Mouse (Mus musculus) telencephalon, adult 2 months (tissue): Measurements from ENCODE around the gene Vamp2.

Experiments used
- DNase-seq: peaks from one replicate; pipeline ENCODE4 v3.0.0-alpha.2; 2011; ENCODE audit warnings: low read depth, low spot score

Vamp2 gene

DNA sequence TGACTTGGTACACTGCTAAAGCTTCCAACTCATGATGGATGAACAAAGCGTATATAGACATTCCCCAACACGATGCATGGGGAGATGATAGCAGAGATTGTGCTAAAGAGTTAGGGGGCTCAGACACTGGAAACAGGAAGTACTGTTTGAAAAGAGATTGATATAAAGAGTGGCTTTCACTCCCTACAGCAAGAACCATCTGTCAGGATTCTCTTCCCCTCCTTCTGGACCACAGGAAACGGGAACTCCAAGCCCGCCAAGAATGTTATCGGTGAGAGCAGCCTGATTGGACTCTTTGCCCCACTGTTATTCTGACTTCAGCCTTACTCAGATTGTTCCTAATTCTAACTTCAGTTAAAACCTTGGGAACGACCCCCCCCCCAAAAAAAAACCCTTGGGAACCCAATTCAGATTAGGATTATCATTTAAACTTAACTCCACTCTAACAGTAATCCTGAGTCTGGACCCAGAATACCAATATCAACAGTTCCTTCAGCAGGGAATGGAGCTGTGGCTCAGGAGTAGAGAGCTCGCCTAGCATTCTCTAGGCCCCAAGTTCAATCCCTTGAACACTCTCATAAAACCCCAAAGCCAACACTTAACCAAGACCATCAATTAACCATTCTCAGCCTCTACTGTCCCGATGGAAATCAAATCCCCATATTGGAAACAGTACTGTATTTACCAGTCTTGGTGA is 40.3 kb downstream of the Vamp2 start:
- DNase-seq, result no peak

DNA sequence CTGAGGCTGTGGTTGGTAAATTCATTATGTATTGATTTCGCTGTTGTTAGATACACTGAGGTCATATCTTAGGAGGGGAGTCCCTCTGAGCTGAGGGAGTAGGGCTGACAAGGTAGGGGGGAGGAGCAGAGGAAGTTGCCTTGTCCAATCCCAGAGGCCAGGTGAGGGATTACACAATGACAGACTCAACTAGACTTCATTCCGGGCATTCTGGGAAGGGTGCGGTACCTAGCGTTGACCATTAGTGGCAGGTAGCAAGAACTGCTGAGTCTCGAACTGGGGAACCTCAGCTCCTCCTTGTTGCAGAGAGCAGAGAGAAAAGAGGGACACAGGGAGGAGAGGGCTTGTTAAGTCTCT is 45.3 kb downstream of the Vamp2 start:
- no peak for DNase-seq

DNA sequence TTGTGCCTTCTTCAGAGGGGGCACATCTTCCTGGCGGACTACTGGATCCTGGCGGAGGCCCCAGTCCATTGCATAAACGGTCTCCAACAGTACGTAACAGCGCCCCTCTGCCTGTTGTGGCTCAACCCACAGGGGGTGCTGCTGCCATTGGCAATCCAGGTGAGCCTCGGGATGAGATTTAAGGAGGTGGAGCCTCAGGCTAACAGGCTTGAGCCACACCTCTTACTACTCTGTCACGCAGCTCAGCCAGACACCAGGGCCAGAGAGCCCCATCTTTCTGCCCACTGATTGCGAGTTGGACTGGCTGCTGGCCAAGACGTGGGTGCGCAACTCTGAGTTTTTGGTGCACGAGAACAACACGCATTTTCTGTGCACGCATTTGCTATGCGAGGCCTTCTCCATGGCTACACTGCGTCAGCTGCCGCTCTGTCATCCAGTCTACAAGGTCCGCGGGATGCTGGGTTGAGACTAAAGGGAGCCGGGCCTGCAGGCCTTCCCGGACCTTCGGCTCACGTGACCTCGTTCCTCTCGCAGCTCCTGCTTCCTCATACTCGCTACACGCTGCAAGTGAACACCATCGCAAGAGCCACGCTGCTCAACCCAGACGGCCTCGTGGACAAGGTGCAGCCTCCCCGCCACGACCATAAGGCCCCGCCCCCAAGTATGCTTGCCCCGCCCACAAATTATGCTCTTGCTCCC is 45.8 kb downstream of the Vamp2 start:
- peak; percentile 77 for DNase-seq

DNA sequence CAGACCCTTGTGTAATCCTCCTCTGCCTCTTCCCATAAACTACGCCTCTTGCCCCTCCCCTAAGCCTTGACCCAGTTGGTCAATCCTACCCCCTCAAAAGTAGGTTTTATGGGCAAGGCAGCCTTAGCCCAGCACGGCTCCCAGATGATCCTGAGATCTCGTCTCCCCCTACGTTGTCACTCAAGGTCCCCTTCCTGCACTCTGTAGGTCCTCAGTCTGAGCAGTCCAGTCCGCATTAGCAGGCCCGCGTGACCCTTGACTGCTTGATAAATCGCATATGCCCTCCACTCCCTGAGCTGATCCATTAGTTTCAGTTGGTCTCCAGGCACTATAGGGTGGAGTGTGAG is 46.3 kb downstream of the Vamp2 start:
- no peak for DNase-seq

DNA sequence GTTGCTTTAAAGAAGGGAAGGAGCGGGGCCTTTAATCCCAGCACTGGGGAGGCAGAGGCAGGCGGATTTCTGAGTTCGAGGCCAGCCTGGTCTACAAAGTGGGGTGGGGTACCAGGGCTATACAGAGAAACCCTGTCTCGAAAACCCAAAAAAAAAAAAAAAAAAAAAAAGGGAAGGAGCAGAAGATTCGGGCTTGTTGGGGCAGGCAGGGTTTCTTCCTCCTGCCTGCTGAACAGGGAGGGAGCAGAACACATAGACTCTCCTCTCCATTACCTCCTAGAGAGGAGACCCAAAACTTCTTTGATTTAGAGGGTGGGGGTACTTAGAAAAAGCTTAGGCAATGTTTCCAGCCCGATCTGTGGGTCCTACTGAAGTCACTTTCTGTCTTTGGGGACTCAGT is 47.1 kb downstream of the Vamp2 start:
- DNase-seq, result no peak
